Mouse (Mus musculus): ENCODE measurements at regions not wholly inside any gene's neighbourhood (a gene's known extent, or its start where the extent isn't known, plus 50 kb on each side); places are given as distances from the start of the nearest gene placed in this dataset.

DNA sequence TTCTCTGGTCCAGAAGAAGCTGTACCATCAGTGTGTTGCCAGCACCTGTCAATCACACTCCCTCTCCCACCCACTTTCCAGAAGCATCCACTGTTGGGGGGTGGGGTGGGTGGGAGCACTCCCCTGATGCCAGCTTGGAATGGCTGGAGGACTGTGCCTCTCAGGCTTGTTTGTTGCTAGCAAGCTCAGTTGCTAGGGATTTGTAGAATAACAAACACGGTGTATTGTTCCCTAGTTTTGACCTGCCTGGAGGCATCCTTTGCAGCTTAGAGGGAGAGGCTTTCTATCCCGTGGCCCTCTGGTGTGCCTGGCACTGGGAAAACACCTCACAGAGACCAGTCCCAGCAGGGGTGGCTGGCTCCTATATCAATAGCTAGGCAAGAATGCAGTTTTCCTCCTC, 50.1 kb upstream of the Tnrc6c start:
- TF ChIP-seq POLR2A (IDR thresholded peaks at IDR 0.05; ENCODE audit: insufficient read depth, low read depth, low read length) (no peak), CTCF (IDR thresholded peaks at IDR 0.05; ENCODE audit: insufficient read depth, low read depth, low read length) (no peak)
